Mouse (Mus musculus) kidney, postnatal 14 days (tissue): Measurements from ENCODE around the gene Anapc15-ps.
"Not testable (repeated sequence)": the region's sequence is repeated elsewhere in the genome, so short reads cannot be mapped to it uniquely, and the experiment has no call there.

Experiments used
- DNase-seq: peaks from one replicate; pipeline ENCODE4 v3.0.0; 2022; ENCODE audit warnings: mixed read lengths

Gene Anapc15-ps

DNA sequence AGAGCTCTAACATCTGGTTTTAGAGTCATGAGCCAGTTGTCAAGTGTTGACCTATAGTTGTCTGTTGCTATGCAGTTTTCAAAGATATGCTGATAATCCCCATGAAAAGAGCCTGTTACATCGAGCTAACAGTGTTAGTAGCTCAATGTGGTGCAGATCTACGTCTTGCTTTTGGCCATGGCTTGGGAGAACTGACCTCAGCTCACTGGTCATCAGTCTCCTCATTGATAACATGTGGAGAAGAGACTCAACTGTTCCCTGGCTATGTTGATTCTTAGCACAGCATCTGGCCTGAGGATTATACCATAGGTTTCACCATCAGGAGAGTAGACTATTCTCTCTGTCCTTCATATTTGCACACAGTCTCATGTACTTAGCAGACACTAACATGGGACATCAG, 6.5 kb downstream of the Anapc15-ps start:
- no peak for DNase-seq

DNA sequence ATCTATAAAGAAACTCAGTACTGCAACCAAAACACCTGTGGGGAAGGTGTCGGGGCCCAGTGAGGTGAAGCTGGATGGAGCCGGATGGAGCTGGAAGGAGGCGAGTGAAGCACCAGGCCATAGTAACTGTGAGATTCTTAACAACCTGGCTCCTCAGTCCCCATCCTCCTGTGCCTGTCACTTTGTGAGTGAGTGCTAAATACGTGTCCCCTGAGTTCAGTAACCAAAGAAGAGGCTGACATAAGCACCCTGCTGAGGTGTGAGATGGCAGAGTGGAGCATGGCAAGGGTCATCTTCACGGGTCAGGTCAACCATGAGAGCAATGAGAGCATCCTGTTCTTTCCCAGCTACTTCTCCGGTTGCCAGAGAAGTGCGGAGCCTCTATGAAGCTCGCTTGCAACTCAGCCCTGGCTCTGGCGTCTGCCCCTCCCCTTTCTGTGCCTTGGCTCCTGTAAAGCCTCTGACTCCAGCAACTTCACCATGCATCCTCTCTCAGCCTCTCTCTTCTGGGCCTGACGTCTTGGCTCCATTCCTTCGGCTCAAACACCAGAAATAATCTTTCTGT, 7.7 kb downstream of the Anapc15-ps start:
- DNase-seq: no peak

DNA sequence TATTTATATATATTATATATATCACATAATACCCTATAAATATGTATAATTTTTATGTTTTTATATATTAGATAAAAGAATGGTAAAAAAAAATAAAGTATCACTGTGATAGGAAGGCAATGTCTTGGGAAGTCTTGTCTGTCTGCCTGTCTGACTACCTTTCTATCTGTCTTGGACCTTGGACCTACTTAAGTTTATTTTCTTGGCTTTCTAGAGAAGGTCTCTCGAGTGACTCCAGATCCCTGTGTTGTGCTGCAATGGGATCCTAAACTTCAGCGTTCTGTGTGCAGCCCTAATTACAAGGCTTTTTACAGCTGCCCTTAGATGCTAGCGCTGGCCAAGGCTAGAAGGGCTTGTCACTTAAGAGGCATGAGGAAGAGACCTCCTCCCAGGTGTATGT, 8.6 kb downstream of the Anapc15-ps start:
- no peak for DNase-seq

DNA sequence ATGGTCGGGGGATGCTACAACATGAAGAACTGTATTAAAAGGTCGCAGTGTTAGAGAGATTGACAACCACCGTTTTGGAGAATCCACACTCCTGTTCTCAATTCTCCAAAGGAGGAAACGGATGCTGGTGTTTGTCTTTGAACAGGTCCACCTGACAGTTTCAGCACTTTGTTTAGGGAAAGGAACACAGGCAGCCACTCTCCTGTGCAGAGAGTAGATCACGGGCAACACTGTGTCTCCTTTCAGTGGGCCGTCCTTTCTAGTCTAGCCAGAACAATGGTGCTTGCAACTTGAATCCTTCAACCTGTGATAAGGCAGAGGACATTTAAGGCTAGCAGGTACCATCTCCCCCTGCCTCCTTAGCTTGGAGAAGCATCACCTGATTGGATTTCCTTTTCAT, 12.9 kb downstream of the Anapc15-ps start:
- no peak for DNase-seq

DNA sequence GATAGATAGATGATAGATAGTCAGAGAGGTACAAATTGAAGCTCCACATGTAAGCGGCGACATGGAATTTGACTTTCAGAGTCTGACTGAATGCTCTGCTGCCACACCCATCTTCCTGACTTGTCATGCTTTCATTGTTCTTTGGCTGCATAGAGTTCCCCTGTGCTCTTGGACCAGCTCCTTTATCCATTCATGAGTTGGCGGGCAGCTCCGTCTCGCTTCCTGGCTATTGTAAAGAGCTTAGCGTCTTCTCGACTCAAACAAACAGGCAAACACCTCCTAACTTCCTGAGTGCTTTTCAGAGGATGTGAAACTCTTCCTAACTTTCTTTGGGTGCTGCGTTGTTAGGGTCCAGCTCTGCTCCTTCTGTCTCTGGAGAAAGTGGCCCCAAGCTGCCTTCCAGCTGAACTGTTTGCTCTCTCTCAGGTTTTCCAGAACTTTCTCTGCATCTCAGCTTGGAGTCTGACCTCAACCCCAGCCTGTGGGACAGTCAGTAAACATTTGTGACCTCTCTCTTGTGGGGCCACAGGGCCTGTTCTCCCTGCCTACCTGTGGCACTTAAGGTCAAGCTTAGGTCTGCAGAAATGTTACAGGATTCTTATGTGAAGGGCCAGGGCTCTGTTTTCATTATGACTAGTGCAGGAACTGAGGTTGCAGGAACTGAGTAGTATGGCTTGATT, 13.6 kb downstream of the Anapc15-ps start:
- DNase-seq: peak; percentile 50

DNA sequence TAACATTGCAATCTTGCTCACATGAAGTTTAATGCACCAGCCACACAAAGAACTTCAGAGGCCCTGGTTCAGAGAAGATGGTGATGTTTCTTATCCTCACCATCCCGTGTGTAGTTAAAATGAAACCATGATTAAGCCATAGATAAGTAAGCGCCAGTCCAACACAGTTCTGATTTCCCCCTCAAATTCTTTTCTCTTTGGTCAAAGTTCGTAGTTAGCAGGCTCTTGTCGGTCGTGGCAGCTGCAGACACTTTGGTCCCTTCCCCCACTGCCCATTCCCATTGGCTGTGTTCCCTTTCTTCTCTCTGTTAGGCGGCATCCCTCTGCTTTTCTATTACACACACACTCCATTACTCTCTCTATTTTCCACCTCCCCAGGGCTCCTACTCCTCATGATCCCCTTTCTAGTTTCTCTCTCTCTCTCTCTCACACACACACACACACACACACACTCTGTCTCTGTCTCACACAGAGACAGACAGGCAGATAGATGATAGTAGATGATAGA, 14.4 kb downstream of the Anapc15-ps start:
- no peak for DNase-seq

DNA sequence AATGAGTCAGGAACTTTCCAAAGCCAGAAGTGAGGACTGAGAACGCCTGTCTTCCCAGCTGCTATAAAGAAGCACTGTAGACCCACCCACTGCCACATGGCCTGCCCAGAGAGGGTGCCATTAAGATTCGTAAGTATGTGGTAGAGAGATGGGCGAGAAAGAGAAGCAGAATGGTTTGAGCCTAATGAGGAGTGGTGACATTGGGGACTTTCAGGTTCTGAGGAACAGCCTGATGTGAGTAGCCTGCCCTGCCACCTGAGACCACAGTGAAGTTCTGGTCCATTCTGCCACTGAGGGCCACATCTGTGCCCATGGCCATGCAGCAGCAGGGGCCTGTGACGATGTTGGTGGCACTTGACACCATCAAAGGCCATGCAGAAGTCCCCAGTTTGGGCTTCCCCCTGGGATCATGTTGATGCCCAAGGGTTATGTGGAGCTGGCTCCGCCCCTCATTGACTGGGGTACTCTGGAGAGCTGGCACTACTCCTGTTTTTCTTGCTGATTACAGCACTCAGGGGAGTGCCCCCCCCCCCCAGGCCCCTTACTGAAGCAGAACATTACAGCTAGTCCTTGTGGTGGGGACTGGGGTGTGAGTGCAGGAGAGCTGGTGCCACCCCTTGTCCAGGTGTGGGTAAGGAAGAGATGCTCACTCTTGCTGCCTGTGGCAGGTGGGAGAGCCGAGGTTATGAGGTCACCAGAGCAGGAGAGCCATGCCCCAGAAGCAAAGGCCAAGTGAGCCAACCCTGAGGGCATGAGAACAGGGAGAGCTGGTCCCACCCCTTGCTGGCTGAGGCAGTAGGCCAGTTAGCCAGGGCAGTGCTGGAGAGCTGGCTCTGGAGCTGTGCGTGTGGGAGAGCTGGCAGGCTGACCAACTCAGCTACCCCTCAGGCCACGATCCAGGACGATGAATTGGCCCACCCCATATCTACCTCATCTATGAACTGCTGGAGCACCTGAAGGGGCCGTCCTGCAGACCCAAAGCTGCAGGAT, 16.7 kb downstream of the Anapc15-ps start:
- peak; percentile 49 for DNase-seq

DNA sequence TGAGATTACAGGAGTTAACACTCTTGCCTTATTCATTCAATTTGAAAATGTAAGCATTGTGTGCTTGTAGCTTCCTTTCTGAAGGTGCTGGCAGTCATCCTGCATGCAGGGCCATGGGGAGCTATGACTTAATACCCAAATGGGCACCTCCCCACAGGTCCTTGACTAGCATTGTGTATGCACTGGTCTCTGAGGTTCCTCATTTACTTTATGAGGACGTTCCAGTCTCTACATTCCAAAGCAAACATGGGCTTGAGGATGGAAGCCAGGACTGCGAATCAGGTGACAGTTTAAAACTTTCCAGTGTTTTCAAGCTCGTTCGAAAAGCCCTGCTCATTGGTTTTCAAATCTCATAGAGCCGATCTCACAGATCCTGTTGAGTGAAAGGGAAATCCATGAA, 21.1 kb downstream of the Anapc15-ps start:
- no peak for DNase-seq

DNA sequence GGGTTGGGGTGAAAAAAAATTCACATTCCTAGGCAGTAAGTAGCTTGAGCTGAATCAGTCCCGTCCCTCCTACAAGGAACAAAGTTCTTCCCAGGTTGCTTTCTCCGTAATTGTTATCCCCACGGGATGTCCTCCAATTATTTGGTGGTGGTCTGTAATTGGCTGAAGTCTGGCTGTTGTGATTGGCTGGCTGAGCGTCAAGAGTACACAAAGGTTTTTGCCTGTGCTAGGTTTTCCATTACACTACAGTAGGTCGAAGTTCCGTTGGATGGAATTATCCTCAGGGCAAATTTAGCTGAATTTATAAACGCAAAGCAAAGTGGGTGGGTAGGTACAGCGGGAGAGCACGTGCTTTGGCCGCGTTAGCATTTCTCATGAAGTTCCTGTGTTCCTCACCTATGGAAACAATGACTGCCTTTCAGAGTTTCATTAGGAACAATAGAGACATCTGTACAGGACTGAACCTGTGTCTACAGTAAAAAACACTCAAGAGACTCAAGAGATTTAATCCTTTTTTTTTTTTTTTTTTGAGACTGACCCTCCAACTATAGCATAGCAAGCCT, 24.8 kb downstream of the Anapc15-ps start:
- DNase-seq: no peak

DNA sequence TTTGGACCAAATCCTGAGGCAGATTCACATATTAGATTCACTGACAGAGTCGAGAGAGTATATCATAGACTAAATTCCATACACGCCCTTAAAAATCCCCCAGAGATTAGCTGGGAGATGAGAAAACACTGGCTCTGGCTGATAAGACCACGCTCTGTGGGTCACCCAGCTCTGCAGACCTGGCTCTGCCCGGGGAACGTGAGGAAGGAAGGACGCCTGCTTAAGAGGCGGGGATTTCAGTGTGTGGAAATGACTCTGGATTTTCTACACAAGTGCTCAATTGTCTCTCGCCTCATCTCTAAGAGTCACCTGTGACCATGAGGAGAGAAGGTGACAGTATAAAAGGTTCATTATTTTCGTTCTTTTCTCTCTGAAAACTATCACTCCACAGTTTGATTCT, 26.1 kb downstream of the Anapc15-ps start:
- no peak for DNase-seq

DNA sequence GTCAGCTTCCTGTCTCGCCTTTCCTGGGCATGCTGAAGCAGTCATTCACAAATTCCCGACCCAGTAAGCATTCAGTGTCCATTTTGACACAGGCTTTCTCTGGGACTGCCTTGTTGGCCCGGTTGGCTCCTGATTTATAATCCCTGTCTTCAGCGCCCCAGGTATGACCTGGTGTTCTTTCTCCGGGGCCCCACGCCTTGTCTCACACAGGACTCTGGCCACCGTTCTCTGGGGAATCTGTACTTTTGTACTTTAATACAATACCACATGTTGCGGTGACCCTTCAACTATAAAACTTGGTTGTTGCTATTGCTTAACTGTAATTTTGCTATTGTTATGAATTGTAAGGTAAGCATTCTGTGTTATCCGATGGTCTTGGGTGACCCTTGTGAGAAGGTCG, 26.7 kb downstream of the Anapc15-ps start:
- DNase-seq: peak; percentile 32

DNA sequence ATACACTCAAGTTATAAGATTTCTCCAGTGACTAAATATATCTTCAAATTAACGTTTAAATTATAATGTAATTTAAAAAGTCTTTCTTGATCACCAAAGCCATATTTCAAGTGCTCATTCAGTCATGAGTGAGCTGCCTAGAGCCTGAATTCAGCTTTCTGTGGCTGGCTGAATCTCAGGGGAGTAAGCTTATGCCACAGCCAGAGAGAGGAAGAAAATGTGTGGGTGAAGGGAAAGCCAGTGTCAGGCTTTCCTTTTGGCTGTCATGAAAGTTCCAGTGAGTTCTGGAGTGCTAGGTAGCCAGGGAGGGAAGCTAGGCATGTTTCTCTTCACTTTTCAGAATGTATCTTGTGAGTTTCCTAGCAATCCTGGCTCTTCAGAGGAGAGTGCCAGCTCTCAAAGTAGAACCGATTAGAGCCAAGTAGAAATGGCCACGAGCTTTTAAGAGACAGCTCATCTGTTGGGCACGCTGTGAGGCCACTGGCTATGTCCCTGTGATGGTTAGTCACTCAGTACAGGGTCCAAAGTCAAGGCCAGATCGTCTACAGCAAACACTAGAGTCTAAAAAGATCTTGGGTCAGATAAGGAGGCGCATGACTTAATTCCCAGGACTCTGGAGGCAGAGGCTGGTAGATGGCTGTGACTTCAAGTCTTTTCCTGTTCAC, 29.4 kb downstream of the Anapc15-ps start:
- DNase-seq: peak; percentile 30

DNA sequence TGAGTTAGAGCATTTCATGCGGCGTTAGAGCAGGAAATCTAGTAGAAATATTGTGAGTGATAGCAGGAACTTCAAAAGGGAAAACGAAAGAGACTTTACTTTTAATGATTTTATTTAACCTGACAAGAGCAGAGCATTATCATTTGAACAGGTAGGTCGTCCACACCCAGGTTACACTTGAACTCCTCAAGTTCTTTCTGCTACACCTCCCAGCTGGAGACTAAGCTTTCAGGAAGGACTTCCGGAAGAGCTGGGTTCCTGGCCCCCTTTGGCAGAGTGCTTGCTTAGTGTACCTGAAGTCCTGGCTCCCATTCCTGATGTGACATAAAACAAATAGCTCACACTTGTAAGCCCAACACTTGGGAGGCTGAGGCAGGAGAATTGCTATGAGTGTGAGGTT, 30.2 kb downstream of the Anapc15-ps start:
- DNase-seq: no peak

DNA sequence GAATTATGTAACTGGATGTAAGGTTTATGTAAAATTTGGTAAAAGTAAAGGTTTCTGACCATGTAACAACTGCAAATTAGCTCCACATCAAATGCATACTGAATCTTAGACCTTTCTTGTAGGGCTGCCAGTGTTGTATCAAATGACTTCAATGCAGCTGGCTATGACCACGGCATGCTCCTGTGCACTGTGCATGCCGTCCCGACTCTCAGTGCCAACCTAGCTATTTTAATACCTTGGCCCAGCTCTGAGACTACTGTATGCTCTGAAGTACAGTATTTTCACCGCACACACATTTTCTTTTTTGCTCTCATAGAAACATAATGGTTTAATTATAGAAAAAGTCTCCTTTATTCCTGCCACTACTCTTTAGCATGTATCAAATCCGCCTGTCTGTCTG, 31.9 kb downstream of the Anapc15-ps start:
- no peak for DNase-seq

DNA sequence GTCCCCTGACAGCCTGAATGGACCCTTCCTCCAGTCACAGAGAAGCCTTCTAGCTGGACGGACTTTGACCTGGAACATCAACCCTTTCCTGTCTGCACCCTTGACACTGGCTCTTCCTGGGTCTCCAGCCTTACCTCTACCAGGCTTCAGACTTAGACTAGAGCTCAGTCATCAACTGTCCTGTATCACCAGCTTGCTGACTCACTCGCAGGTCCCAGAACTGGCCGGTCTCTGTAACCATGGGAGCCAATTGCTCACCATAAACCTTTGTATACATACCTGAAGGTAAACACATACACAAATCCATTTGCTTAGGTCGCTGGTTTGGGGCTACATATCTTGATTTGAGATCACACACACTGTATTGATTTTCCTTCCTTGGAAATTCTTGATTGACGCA, 33.8 kb downstream of the Anapc15-ps start:
- no peak for DNase-seq

DNA sequence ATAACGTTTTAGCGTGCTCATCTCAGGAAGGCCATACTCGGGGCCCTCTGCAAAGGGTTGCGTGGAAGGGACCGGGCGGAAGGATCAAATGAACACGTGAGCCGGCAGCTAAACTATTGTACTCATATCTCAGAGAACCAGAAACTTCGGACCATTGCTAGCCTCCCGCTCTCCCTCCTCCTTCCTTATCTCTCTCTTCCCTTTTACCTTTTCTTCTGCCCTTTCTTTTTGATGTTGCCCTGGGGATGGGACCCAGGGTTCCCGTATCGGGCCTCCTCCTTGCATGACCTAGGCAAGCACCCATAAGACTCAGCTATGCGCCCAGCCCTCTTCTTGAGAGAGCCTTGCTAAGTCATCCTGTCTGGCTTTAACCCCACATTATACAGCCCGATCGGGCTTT, 38.5 kb downstream of the Anapc15-ps start:
- no peak for DNase-seq

DNA sequence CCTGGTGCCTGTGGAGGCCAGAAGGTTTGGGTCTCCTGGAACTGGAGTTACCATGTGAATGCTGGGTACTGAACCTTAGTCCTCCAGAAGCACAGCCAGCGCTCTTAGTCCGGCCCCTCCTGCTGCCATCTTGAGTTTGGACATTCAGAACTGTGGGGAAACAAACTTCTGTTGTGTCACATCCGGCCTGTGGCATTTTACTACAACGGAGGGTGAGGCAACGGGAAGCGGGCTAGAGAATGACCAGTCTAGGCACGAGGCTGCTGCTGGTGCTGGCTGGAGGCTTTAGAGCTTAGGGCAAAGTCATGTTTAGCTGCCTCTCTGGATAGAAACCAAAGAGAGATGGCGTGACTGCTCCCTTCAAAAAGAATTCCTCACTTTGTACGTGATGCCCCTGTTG, 39.0 kb downstream of the Anapc15-ps start:
- no peak for DNase-seq

DNA sequence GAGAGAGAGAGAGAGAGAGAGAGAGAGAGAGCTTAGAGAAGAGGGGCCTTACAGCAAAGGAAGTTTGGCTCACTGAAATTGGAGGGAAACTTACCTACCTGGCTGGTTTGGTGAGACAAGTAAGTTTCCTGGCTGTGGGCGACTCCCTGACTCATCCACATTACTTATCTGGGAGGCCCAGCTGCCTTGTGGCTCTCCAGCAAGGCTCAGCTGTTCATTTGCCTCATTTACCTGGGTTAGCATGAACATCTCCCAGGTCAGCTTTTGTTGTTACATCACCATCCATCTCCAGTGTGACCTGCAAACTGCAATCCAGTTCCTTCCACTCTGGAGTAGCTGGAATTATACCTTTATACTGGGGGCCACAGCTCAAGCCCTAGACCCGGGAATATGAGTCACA, 41.7 kb downstream of the Anapc15-ps start:
- no peak for DNase-seq

DNA sequence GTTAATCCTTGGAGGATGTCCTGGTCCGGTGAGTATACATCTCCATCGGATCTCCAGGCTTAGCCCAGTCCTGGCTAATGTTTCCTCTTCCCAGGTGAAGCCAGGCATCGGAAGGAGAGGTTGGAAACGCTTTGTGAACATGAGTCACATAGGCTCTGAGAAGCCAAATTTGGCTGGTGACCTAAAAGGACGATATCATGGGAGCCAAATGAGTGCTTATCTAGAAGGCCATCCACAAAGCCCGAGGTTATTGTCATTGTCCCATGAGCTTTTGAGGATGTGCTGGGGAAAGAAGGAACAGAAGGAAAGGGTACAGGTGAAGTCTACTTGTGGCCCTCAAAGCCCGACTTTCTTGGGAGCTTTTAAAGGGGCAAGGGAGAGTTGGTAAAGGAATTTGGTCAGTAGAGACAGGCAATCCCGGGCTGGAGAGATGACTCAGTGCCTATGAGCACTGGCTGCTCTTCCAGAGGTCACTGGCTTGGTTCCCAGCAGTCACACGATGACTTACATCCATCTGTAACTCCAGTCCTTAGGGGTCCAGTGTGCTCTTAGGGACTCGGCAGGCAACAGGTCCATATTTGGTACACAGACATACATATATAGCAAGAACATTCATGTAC, 42.4 kb downstream of the Anapc15-ps start:
- no peak for DNase-seq

DNA sequence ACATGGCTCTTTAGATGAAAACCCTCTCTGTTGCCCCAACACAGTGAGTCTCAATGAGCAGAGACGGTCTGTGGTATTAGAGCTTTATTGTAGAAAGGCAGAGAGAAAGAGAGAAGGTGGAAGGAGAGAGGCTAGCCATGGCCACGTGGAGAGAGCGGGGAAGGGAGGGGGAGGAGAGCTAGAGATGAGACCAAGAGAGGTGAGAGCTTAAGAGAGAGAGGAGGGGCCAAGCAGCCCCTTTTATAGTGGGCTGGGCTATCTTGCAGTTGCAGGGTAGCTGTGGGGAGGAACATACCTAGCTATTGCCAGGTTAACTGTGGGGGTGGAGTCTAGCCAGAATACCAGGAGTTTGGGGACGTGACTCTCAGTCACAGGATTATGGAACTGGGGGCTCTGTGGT, 43.1 kb downstream of the Anapc15-ps start:
- not testable (repeated sequence) for DNase-seq

DNA sequence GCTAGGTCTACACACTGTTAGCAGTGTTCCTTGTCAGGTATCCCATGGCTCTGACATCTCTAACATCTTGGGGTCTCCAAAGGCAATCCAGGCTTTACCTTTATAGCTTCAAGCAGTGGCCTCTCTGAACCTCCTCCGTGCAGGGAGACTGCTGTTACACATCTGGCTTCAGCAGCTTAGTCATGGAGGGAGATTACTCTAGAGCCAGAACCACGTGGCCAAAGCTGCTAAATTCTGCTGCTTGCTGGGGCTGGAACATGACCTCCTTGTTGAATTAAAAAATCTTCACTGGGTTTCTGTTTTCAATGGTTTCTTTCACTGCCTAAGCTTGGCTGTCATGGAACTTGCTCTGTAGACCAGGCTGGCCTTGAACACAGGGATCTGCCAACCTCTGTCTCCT, 44.9 kb downstream of the Anapc15-ps start:
- no peak for DNase-seq

DNA sequence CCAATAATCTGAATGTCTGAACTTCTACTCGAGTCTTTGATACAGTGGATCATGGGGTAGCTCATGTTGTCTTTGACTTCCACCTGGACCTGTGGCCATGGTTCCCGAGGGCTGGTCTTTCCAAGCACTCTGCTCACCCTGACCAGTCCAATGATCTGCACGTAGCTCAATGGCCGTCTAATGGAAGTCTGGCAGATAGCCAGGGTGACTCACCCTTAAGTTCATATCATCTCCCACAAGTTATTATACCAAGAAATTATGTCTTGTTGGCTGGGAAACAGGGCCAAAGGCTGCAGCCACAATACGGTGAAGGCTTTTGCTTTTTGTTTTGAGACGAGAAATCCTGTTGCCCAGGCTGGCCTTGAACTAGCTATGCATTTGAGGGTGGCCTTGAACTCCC, 45.9 kb downstream of the Anapc15-ps start:
- no peak for DNase-seq
